Mouse (Mus musculus): Measurements from ENCODE around the gene Scn4a. TPM values are rescaled to one million over a fixed set of nuclear protein-coding genes. Genes with fewer than 3 reads are reported as not detected.

Scn4a gene
- polyA plus RNA-seq, 1 experiment from 2014 or later: 0.47 TPM

DNA sequence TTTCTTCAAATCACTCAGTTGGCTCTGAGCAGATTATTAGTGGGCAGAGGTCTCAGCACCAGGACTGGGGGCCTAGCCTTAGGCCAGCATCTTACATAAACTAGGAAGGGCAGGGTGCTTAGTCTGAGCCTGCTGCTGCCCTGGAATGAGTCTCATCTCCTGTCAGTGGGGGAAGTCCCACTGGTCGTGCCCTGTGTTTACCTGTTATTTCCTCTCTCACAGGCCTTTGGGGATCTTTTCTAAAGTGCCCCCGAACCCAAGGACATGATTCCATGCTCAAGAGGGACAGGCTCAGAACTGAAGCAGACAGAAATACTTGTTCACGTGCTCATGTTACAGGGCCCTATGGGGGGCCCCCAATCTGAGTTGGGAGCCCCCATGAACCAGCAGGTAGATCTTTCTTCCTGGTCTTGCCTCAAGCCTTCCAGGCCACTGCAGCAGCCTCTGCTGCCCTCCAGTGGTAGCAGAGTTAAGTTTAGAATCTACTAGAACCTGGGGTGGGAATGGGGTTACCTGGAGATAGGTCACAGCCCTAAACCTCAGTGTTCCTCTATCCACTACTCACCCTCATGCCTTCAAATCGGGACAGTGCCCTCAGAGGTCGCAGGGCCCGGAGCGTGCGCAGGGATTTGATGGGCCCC is 27.4 kb downstream of the Scn4a start:
- H3K9ac ChIP-seq (replicated peaks; ENCODE audit: low read length): no peak overlapping the region
- ATAC-seq (ENCODE audit: low FRiP score, low TSS enrichment): peak; percentile 28
- WGBS: 54% methylated on average over 8 of the region's 8 CpGs
- H3K27me3 ChIP-seq (ENCODE audit: insufficient read depth, low read length): no peaks in the 10 kb centered on the region
- no peak overlapping the region for H3K4me2 ChIP-seq (replicated peaks; ENCODE audit: low read depth, low read length)
- no peak overlapping the region for H3K4me3 ChIP-seq (ENCODE audit: low read length)
- peaks cover 29% of the 10 kb centered on the region for H3K4me1 ChIP-seq (ENCODE audit: insufficient read depth, low read length)
- no peaks in the 10 kb centered on the region for H3K9me3 ChIP-seq (ENCODE audit: low read length)
- peak overlapping the region; percentile 89 for H3K27ac ChIP-seq (ENCODE audit: low read length)
- H3K36me3 ChIP-seq (ENCODE audit: insufficient read depth, low read length): no peaks in the 10 kb centered on the region

DNA sequence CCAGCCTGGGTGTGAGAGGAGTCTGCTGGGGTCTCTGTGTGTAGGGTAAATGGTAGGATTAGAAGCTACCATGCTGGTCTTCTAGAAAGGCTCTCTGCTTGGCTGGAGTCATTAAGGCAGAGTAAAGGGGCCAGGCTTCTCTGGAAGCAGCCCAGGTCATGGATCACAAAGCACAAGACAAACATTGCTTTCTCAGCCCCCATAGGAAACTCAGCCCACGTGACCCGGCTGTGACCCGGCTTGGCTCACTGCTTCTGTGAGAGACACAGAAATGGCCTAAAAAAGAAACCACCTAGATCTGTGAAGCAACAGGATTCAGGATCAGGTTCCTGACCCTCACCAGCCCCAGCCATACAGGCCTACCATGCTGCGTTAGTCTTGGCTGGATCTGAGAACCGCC is 28.2 kb downstream of the Scn4a start:
- Histone ChIP-seq H3K4me2 (replicated peaks; ENCODE audit: low read depth, low read length) (no peak overlapping the region), H3K4me1 (ENCODE audit: insufficient read depth, low read length) (peaks cover 29% of the 10 kb centered on the region), H3K9ac (replicated peaks; ENCODE audit: low read length) (peak overlapping the region; percentile 41), H3K4me3 (ENCODE audit: low read length) (no peak overlapping the region), H3K36me3 (ENCODE audit: insufficient read depth, low read length) (no peaks in the 10 kb centered on the region), H3K9me3 (ENCODE audit: low read length) (no peaks in the 10 kb centered on the region), H3K27me3 (ENCODE audit: insufficient read depth, low read length) (no peaks in the 10 kb centered on the region), H3K27ac (ENCODE audit: low read length) (peak overlapping the region; percentile 89)
- 12% methylated on average over 5 of the region's 5 CpGs for WGBS
- peak; percentile 72 for ATAC-seq (ENCODE audit: low FRiP score, low TSS enrichment)

DNA sequence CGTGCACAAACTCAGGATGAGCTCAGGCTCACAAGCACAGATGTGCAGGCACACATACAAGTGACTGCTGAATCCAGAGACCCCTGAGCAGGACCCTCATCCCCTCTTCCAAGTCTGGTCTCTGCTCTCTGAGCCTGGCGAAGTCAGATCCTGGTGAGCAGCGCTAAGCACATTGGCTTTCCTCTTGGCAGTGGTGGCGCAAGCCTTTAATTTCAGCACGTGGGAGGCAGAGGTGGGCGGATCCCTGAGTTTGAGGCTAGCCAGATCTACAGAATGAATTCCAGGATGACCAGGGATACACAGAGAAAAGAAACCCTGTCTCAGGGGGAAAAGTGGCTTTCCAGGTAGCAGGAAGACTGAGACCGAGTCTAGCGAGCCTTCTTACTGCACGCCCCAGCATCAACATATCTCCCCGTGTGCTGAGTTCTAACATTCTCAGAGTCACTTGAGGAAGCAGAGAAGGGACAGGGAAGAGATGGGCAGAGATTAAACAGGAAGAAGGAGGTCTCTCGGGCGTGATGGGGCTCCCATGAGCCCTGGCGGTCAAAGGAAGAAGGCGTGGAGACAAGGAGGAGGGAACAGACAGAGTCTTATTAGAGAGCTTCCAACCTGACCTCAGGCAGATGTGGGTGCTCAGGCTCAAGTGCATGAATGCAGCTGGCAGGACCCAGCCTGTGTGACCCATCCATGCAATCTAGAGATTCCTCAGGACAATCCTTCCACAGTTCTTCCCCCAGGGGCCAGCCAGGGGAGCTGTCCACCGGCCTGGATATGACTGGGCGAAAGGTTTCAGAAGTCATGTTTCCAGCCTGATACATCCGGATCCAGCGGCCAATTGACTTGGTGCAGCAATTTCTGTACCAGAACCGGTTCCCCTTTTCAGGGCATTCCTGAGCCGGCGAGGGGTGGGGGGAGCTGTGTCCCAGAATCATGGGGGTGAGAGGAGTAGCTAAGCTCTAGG is 34.4 kb downstream of the Scn4a start:
- WGBS: 61% methylated on average over 21 of the region's 21 CpGs
- Histone ChIP-seq H3K4me1 (ENCODE audit: insufficient read depth, low read length) (peaks cover 26% of the 10 kb centered on the region), H3K4me3 (ENCODE audit: low read length) (no peak overlapping the region), H3K27me3 (ENCODE audit: insufficient read depth, low read length) (no peaks in the 10 kb centered on the region), H3K27ac (ENCODE audit: low read length) (peak overlapping the region; percentile 25; the same call in 1 of the 2 replicates), H3K9me3 (ENCODE audit: low read length) (no peaks in the 10 kb centered on the region), H3K36me3 (ENCODE audit: insufficient read depth, low read length) (no peaks in the 10 kb centered on the region), H3K4me2 (replicated peaks; ENCODE audit: low read depth, low read length) (no peak overlapping the region), H3K9ac (replicated peaks; ENCODE audit: low read length) (0 out of 2 replicates have a peak overlapping the region, but pooled peaks have one; percentile 19)
- no peak for ATAC-seq (ENCODE audit: low FRiP score, low TSS enrichment)

DNA sequence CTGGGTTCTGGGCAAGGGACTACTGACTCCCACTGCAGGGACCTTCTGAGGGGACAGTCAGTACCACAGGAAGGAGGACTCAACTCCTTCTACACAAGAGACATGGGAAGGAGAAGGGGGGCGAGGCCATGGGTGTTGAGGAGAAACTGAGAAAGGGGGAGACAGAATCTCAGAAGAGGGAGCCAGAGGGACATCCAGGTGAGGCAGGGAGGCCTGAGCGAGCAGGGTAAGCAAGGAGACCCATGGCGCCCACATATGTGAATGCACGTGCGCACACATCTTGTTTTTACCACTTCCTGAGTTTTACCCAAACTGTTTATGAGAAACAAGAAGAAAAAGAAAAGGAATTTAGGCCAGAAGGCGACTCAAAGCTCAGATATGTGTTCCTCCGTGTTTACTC is 35.3 kb downstream of the Scn4a start:
- H3K9me3 ChIP-seq (ENCODE audit: low read length): no peaks in the 10 kb centered on the region
- 81% methylated on average over 7 of the region's 7 CpGs for WGBS
- no peak overlapping the region for H3K9ac ChIP-seq (replicated peaks; ENCODE audit: low read length)
- H3K4me3 ChIP-seq (ENCODE audit: low read length): no peak overlapping the region
- H3K4me2 ChIP-seq (replicated peaks; ENCODE audit: low read depth, low read length): no peak overlapping the region
- H3K27ac ChIP-seq (ENCODE audit: low read length): no peak overlapping the region
- no peak for ATAC-seq (ENCODE audit: low FRiP score, low TSS enrichment)
- no peaks in the 10 kb centered on the region for H3K27me3 ChIP-seq (ENCODE audit: insufficient read depth, low read length)
- H3K36me3 ChIP-seq (ENCODE audit: insufficient read depth, low read length): no peaks in the 10 kb centered on the region
- H3K4me1 ChIP-seq (ENCODE audit: insufficient read depth, low read length): peaks cover 32% of the 10 kb centered on the region

DNA sequence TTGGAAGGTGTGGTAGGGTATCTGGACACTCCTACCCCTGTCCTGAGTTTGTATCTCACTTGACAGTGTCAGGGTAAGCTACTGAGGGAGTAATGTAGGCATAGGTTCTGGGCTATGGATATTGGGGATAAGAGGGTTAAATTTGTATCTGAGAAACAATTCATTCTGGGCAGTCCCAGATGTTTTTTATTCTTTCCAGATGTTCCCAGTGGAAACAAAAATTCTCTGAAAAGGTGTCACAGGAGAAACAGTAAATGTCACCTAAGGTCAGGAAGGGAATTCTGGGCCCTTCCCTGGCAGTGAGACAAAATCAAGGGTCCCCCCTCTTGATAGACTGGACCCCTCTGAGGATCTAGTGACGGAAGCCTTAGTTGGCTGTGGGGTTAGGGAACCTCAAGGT is 36.7 kb downstream of the Scn4a start:
- Histone ChIP-seq H3K36me3 (ENCODE audit: insufficient read depth, low read length) (no peaks in the 10 kb centered on the region), H3K4me1 (ENCODE audit: insufficient read depth, low read length) (peaks cover 32% of the 10 kb centered on the region), H3K9ac (replicated peaks; ENCODE audit: low read length) (no peak overlapping the region), H3K27me3 (ENCODE audit: insufficient read depth, low read length) (no peaks in the 10 kb centered on the region), H3K4me2 (replicated peaks; ENCODE audit: low read depth, low read length) (no peak overlapping the region), H3K9me3 (ENCODE audit: low read length) (no peaks in the 10 kb centered on the region), H3K4me3 (ENCODE audit: low read length) (no peak overlapping the region), H3K27ac (ENCODE audit: low read length) (no peak overlapping the region)
- no peak for ATAC-seq (ENCODE audit: low FRiP score, low TSS enrichment)
- 67% methylated on average over 1 of the region's 1 CpGs for whole genome bisulfite sequencing

DNA sequence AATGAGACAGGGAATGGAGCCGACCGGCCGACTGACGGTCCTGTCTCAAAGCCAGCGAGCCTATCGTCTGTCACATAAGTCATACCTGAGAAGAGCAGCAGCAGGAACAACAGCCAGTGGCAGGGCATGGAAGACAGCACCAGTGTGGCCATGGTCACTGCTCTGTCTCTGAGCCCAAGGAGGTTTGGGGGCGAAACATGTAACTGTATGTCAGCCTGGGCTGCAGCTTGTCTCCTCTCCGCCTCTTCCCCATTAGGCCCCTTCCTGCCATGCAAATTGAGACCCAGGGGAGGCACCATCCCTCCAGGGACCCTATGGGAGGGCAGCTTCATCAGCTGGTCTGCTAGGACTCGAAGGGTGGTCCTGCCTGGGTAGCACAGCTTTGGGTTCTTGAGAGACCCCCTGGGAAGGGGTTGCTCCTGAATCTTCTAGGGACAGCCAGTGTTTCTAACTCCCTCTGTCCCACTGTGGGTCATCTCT is 38.7 kb downstream of the Scn4a start, which contains the start of gene Cd79b:
Gene Cd79b (minus strand): TSS at position 430 of the 480 bp plus-strand sequence.
- Histone ChIP-seq H3K9me3 (ENCODE audit: low read length) (no peaks in the 10 kb centered on the region), H3K4me1 (ENCODE audit: insufficient read depth, low read length) (peaks cover 30% of the 10 kb centered on the region), H3K9ac (replicated peaks; ENCODE audit: low read length) (peak within 1 kb of the TSS; percentile 44), H3K4me3 (ENCODE audit: low read length) (no peak within 1 kb of the TSS), H3K27ac (ENCODE audit: low read length) (peak within 1 kb of the TSS; percentile 71), H3K4me2 (replicated peaks; ENCODE audit: low read depth, low read length) (peak within 1 kb of the TSS; percentile 33; the same call in 1 of the 2 replicates), H3K36me3 (ENCODE audit: insufficient read depth, low read length) (no peaks in the 10 kb centered on the region), H3K27me3 (ENCODE audit: insufficient read depth, low read length) (no peaks in the 10 kb centered on the region)
- 24% methylated on average over 9 of the region's 9 CpGs for WGBS
- ATAC-seq (ENCODE audit: low FRiP score, low TSS enrichment): peak; percentile 16; the same call in 1 of the 2 replicates

DNA sequence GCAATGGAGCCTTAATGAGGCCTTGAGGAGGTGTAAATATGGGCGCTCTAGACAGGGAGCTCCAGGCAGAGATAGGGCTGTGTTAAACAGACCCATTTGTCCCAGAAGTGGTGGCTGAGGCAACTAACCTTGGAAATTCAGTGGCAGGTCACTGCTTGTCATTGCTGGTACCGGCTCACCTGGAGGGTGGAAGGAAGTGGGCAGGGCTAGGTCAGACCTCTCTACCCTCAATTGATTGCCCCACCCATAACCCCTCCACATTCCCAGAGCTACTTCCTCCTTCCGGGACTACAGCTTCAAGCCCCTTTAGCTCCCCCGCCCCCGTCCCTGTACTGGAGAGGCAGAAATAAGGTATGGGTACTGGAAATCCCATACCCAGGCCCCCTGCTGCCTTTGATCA is 39.6 kb downstream of the Scn4a start:
- peak; percentile 67 for ATAC-seq (ENCODE audit: low FRiP score, low TSS enrichment)
- WGBS: 27% methylated on average over 5 of the region's 5 CpGs
- no peaks in the 10 kb centered on the region for H3K9me3 ChIP-seq (ENCODE audit: low read length)
- no peak overlapping the region; the same call in 1 of the 2 replicates for H3K4me3 ChIP-seq (ENCODE audit: low read length)
- no peak overlapping the region for H3K9ac ChIP-seq (replicated peaks; ENCODE audit: low read length)
- peak overlapping the region; percentile 71 for H3K27ac ChIP-seq (ENCODE audit: low read length)
- peaks cover 24% of the 10 kb centered on the region for H3K4me1 ChIP-seq (ENCODE audit: insufficient read depth, low read length)
- peak overlapping the region; percentile 33 for H3K4me2 ChIP-seq (replicated peaks; ENCODE audit: low read depth, low read length)
- no peaks in the 10 kb centered on the region for H3K36me3 ChIP-seq (ENCODE audit: insufficient read depth, low read length)
- H3K27me3 ChIP-seq (ENCODE audit: insufficient read depth, low read length): no peaks in the 10 kb centered on the region

DNA sequence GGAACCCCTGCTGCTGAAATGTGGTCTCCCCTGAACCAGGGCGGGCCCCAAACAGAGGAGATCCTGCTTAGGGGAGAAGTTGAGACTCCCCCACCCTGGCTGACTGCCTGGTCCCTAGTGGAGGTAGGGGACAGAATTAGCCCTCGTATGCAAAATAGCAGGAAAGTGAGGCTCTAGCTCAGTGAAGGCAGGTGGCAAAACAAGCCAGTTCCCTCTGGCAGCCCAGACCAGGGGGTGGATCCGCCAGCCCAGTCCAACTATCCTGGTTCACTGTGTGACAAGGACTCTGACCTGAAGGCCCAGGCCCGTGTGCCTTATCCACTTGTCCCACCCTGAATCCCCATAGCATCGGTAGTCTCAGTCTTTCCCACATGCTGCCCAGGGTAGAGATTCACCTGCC is 43.0 kb downstream of the Scn4a start:
- Histone ChIP-seq H3K4me2 (replicated peaks; ENCODE audit: low read depth, low read length) (no peak overlapping the region), H3K9ac (replicated peaks; ENCODE audit: low read length) (no peak overlapping the region), H3K27me3 (ENCODE audit: insufficient read depth, low read length) (no peaks in the 10 kb centered on the region), H3K4me1 (ENCODE audit: insufficient read depth, low read length) (peaks cover 39% of the 10 kb centered on the region), H3K9me3 (ENCODE audit: low read length) (no peaks in the 10 kb centered on the region), H3K4me3 (ENCODE audit: low read length) (no peak overlapping the region), H3K27ac (ENCODE audit: low read length) (no peak overlapping the region), H3K36me3 (ENCODE audit: insufficient read depth, low read length) (no peaks in the 10 kb centered on the region)
- WGBS: 70% methylated on average over 5 of the region's 5 CpGs
- ATAC-seq (ENCODE audit: low FRiP score, low TSS enrichment): no peak

DNA sequence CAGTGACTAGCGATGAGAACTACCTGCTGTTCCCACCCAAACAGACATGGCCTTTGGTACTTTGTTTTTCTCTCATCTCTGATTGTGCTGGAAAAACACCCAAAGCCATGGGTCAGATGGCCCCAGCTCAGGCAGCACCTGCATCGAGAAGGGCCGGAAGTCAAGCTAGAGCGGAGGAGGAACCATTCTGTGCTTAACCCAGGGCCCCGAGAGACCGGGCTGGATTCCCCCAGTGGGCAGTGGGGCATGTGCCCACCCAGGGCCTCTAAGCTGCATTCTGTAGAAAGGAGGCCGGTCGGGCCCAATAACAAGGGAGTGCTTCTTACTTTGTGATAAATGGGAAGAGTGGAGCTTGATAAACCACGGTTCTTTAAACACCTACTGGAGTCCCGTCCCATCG is 44.9 kb downstream of the Scn4a start:
- Histone ChIP-seq H3K4me3 (ENCODE audit: low read length) (no peak overlapping the region), H3K4me1 (ENCODE audit: insufficient read depth, low read length) (peaks cover 20% of the 10 kb centered on the region), H3K36me3 (ENCODE audit: insufficient read depth, low read length) (no peaks in the 10 kb centered on the region), H3K4me2 (replicated peaks; ENCODE audit: low read depth, low read length) (no peak overlapping the region), H3K9me3 (ENCODE audit: low read length) (no peaks in the 10 kb centered on the region), H3K27ac (ENCODE audit: low read length) (peak overlapping the region; percentile 5; the same call in 1 of the 2 replicates), H3K9ac (replicated peaks; ENCODE audit: low read length) (no peak overlapping the region), H3K27me3 (ENCODE audit: insufficient read depth, low read length) (no peaks in the 10 kb centered on the region)
- 32% methylated on average over 11 of the region's 11 CpGs for WGBS
- peak; percentile 14; the same call in 1 of the 2 replicates for ATAC-seq (ENCODE audit: low FRiP score, low TSS enrichment)

Measured in kidney, embryonic 16.5 days (tissue).